Mouse (Mus musculus) c-Kit-positive CD71-negative TER-119-negative erythroid progenitor cells, embryonic 14.5 days (primary cell): Measurements from ENCODE around the gene Exosc8.
A peak's percentile ranks its signal among the peaks of the same experiment; 100 is the strongest.
"Not testable (repeated sequence)": the region's sequence is repeated elsewhere in the genome, so short reads cannot be mapped to it uniquely, and the experiment has no call there.

ENCODE experiments used
- DNase-seq: peaks from one replicate; pipeline ENCODE4 v3.0.0-alpha.2; 2013; ENCODE audit warnings: low read depth

The Exosc8 gene

GRCm38 (mm10) chr3:54734411-54735246 is 564 bp downstream of the Exosc8 start:
- peak; percentile 75 for DNase-seq

DNA sequence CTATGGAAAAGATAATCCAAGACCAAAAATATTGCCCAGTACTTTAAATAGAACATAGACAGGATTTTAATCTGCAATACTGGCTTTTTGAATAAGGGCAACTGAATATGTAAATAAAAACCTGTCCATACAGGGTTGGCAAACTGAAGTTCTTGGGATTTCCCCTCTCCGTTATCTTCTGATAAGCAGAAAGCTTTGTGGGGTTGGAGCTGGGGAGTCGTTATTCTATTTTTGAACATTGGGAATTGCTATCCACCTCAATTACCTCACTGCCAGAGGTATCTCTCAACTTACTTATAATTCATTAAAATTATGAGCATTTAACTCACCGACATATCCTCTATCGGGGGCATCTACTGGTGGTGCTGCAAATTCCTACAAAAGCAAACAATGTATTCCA is 2.8 kb downstream of the Exosc8 start:
- DNase-seq = no peak

DNA sequence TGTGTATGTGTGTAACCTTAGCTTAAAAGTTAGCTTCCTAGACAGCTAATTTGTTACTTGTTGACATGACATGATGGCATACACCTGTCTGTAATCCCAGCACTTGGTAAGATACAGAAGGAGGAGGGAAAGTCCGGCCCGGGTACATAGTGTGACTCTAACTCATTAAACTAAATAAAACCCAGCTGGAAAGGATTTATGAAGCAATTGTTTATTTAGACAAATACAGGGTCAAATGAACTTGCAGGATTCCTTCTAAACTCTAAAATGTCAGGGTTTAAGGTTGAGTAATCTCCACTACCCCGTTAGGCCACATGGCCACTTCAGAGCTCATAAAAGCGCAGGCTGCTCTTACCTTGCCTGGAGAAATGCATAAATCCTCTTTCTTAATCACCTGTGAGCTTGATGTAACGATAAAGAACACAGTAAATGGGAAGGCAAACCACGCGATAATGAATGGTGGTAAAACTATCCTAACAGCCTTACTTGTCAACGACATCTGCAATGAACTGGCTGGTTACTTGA is 3.5 kb downstream of the Exosc8 start:
- no peak for DNase-seq

- DNase-seq = no peak
These were observed 7.1 kb downstream of the Exosc8 start for GRCm38 (mm10) chr3:54728100-54728499.

- DNase-seq = no peak
These were observed 7.6 kb downstream of the Exosc8 start for GRCm38 (mm10) chr3:54727588-54727987.

DNA sequence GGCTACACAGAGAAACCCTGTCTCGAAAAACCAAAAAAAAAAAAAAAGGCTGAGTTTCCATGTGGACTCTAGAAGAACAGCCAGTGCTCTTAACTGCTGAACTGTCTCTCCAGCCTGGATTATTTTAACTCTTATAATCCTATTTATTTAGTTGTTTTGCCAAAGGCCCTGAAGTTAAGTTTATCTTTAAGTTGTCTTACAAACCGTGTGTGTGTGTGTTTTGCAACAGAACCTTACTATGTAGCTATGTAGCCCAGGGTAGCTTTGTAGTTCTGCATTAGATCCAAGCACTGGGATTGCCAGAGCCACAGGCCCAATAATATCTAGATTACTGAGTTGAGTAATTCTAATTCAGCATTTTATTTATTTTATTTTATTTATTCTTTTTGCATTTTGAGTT is 9.8 kb downstream of the Exosc8 start:
- no peak for DNase-seq

GRCm38 (mm10) chr3:54723741-54724500 is 11.3 kb downstream of the Exosc8 start:
- no peak for DNase-seq

DNA sequence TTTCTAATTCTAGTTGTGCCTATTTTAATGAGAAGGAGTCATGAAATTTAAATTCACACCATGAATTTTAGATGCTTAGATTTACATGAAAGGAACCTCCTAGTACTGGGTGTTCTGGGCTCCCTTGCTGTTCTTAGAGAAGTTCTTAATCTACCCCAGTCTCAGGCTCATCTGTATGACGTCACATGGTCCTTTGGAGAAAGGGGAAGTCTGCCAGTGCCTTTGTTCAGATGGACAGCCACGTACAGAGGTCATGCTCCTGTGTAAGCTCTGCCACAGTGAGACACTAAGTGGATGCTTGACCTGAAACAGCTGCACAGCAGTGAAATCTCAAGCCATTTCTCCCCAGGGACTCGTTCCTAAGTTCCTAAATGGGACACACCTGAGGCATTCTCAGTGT is 16.2 kb downstream of the Exosc8 start:
- DNase-seq = no peak

- no peak for DNase-seq
These were observed 17.8 kb downstream of the Exosc8 start for GRCm38 (mm10) chr3:54717348-54717747.

- DNase-seq = no peak
These were observed 19.7 kb downstream of the Exosc8 start for GRCm38 (mm10) chr3:54715461-54715860.

GRCm38 (mm10) chr3:54714253-54714652 is 20.9 kb downstream of the Exosc8 start, which contains the start of gene Gm21958:
Gene Gm21958, minus strand, starts transcription at chr3:54714353.
- DNase-seq = no peak

GRCm38 (mm10) chr3:54708972-54709371 is 26.2 kb downstream of the Exosc8 start:
- no peak for DNase-seq

DNA sequence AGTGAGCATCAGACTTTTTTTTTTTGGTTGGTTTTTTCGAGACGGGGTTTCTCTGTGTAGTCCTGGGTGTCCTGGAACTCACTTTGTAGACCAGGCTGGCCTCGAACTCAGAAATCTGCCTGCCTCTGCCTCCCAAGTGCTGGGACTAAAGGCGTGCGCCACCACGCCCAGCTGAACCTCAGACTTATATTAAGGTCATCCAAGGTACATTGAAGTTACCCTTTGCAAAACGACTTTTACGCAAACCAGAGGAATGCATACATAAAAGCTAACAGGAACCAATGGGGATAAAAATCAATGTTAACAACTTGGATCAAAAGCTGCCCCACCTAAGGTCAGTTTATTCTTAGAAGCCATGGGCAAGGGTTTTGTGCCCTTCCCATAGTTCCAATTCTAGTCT is 31.1 kb downstream of the Exosc8 start:
- not testable (repeated sequence) for DNase-seq

GRCm38 (mm10) chr3:54699759-54700301 is 35.4 kb downstream of the Exosc8 start:
- no peak for DNase-seq

DNA sequence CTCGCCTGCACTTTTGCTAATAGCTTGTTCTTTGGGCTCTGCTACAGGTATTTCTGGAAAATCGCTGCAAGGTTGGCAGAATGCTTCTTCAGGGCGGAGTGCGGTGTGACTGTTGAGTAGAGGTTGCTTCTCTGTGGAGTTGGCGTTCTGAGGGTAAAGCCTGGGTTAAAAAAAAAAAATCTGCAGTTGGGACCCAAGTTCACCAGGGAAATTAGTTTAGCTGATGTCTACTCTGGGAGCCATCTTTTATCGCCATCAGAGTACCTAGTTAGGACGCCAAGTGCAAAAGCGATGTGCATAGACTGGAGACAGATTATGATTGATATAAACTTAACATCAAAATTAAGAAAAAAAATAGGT is 42.2 kb downstream of the Exosc8 start:
- DNase-seq = no peak

DNA sequence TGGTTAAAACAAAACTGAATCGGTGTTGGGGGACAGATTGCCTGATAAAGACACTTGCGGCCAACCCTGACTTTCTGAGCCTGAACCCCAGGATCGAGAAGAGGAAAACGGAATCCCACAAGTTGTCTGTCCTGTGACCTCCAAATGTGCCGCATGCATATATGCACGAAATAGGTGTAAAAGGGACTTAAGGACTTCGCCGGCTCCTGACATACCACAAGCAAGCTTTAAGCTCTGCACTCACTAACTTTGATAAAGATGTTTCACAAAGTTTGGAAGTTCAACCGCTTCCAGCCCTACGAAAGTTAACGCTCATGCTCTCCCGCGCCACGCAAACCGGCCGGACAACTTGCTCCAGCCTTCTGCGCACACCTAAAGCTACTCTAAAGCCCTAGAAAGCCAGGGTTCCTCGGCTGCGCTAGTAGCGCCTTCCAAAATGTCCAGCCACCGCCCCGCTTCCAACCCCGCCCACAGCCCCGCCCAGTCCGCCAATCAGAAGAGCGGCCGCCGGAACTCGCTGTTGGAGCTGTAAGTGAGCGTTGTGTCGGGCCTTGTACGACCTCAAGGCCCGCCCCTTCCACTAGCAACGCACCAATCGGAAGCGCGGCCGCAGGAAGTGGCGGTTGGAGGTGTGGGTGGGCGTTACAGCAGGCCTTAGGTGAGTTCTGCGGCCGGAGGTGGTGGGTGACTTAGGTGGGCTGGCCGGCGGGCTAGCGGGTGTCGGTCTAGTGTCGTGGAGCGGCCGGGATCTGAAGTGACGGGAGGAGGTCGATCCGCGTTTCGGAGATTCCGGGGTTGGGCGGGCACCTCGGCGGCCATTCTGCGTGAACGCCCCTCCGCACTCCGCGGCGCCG is 42.8 kb downstream of the Exosc8 start, which contains the start of gene Supt20:
Gene Supt20, plus strand, starts transcription at position 606 of the 854 bp plus-strand sequence.
- DNase-seq = peak; percentile 85

- no peak for DNase-seq
These were observed 46.1 kb downstream of the Exosc8 start for GRCm38 (mm10) chr3:54689091-54689490.

DNA sequence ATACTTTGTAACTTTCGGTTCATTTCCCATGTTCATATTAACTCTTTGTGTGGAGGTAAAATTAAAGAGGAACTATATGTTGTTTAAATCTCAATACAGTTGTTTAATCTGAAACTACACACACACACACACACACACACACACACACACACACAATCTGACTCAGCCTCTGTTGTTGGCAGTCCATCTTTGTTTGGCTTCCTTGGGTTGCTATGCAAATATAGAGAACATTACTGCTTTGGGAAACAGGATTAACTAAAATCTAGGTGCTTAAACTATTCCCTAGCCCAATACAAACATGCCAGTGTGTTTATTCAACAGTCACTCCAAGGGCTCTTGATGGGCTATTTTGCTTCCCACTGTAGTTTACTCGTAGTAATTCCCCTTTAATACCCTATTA is 47.9 kb downstream of the Exosc8 start:
- DNase-seq = no peak

DNA sequence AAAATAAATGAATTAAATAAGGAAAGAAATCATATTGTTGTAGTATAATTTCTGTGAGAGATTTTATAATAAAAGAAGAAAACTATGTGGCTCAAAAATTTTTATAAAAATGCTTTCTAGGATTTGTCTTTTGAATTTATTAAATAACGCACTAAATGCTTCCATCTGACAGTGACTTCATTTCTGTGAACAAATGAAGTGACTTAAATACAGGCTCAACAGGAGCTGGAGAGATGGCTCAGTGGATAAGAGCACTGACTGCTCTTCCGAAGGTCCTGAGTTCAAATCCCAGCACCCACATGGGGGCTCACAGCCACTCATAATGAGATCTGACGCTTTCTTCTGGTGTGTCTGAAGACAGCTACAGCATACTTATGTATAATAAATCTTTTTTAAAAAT is 50.0 kb downstream of the Exosc8 start:
- no peak for DNase-seq

GRCm38 (mm10) chr3:54681310-54682204 is 53.6 kb downstream of the Exosc8 start:
- no peak for DNase-seq
